Mouse (Mus musculus) ES-CJ7 (cell line): ENCODE measurements around the gene Pole3.

ENCODE experiments used
- DNase-seq: peaks from one replicate; pipeline ENCODE4 v3.0.0; 2011; ENCODE audit warnings: low read depth, low spot score

Gene Pole3

DNA sequence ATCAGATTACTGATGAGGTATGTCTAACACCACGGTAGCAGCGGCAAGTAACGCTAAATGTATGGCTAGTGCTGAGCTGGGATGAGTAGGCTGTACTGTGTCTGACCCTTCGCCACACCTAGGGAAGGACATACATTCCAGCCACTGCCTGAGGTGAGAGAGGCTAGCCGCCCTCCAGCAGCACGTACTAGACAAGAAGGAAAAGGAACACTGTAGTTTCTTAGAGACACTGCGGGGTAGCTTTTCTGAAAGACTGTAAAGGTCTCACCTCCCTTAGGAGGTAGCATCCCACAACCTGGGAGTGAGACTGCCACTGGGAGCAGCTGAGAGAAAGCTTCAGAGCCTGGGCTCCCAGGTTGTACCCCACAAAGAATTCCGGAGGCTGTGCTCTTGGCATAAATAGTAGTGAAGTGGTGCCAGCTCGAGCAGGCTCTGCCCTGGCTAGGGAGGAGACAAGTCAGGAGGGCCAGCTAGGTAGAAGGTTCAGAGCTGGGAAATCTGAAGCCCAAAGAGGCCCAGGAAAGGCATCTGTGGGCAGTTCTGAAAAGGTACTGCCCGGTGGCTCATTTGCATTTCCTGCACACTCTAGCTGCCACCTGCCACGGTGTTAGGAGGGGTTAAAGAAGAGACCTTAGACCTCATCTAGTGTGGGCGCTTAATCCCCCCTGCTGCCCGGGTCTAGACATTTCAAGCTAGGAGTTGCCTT lies 6.3 kb downstream of the Pole3 start:
- DNase-seq, result no peak

DNA sequence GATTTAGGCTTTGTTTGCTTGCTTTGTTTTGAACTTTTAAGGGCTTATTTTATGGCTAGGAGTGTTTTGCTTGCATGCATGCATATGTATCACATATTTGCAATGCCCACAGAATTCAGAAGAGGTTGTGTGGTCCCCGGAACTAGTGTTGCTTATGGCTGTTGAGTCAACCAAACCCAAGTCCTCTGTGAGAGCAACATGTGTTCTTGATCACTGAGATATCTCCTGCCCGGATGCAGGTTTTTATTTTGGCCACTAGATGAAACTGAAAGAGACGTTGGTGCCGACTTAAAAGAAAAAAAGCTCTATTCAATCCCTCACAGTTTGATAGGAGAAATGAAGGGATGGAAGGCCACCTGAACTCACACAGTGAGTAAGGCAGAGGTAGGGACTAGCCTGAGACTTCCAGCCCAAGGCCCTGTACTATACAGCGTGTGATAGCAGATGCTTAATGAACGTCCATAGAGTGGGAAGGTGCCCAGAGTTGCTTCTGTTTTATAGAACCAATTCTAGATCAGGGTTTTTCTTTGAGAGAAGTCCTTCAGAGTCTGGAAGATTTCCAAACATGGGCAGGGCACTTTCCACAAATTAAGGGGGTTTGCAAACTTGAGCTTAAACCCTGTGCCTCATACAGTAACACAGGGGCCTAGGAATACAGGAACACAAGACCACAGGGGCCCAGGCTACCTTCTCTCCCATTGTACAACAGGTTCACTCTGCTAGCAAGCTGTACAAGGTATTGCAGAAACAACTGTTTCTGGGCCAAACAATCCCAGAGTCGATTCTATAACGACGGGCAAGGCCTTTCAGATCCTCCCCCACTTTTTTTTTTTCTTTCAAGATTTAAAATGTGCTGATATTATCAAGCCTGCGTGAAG lies 7.1 kb downstream of the Pole3 start:
- no peak for DNase-seq

- DNase-seq, result no peak
Measured at GRCm38 (mm10) chr4:62517046-62517445, 7.8 kb downstream of the Pole3 start.

DNA sequence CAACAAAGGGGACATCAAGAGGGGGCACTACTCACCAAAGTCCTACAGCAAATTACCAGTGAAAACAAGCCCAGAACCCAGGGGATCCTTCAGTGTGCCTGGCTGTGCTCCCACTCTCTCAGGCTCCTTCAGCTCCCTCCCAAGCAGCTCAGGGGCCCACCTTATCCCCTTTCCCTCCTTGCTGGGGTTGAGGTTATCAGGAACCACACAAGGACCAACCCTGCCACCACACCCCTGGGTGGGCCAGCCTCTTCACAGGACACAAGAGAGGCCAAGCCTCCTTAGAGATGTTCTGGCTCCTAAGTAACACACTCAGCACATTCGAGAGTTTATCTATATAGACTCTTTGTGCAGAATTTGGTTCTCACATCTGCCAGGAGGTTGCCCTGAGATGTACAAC lies 8.3 kb downstream of the Pole3 start:
- no peak for DNase-seq

DNA sequence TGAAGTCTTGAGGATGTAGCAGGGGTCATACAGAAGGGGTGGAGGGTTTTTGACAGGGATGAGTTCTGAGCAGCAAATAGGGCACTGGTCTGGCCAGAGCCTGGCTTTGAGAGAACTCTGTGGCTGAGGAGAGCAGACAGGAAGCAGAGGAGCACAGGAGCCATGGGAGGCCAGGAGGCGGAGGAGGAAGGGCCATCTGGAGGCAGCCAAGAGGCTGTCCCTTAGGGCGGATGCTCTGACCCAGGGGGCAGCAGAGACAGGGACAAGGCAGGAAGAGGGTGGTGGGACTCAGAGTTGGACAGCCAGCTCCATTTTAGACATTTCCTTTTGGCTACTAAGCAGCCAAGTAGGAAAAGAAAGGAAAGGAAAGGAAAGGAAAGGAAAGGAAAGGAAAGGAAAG lies 8.8 kb downstream of the Pole3 start:
- DNase-seq, result no peak

- DNase-seq, result no peak
Measured at GRCm38 (mm10) chr4:62515490-62515889, 9.4 kb downstream of the Pole3 start.

DNA sequence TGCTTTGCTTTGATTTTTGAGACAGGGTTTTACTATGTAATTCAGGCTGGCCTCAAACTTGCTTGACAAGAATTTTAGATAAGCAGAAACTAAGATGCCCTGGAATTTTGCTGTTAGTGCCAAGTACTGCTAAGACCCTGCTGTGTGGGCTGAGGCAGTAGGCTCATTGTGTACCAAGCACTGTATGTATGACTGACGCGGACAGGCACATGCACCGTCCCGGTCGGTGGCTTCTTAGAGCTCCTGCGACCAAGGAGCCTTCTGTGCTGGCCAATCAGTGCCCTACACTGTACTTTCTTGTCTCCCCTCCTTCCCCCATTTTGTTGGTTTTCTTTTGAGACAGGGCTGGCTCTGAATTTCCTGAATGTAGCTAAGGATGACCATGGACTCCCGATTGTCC lies 9.9 kb downstream of the Pole3 start:
- DNase-seq, result no peak

DNA sequence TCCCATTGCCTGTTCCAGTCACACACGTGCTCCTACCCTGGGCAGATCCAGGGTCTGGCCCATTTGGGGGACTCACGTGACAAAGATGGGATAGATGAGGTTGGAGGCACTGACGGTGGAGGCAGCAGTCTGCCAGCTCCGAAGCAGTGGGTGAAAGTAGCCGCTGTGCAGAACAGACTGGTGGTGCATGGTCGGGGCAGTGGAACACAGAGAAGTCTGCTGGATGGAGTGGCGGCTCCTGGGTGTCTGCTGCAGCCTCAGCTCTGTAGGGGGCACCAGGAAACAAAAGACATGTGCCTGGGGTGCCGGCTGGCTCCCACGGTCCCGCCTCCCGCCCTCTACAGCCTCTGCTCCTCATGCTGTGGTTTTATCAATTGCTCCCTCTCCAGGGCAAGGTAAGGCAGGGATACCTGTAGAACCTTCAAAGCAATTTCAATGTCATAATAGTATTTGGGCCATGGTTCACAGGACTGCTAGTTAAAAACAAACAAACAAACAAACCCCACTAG lies 10.8 kb downstream of the Pole3 start:
- DNase-seq, result peak; percentile 55

- no peak for DNase-seq
Measured at GRCm38 (mm10) chr4:62509946-62510345, 14.9 kb downstream of the Pole3 start.

GRCm38 (mm10) chr4:62508839-62509238 lies 16.0 kb downstream of the Pole3 start:
- no peak for DNase-seq

- DNase-seq, result peak; percentile 47
Measured at GRCm38 (mm10) chr4:62506798-62507197, 18.1 kb downstream of the Pole3 start.

DNA sequence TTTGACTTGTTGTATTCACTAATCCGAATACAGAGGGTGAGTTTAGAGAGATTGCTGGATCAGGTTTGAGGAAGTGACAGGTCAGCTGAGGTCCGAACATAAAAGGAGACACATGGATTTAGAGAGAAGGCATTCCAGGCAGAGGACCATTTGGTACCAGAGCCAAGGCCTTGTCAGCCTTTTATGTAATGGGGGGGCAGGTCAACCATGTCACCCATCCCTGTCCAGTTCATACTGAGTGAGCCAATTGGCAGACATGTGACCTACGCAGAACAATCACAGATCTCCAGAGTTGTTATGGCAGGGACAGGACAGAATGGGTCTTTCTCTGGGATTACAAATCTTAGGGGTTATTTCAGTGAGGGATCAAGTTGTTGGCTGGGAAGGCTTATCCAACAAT lies 18.9 kb downstream of the Pole3 start:
- DNase-seq, result no peak

DNA sequence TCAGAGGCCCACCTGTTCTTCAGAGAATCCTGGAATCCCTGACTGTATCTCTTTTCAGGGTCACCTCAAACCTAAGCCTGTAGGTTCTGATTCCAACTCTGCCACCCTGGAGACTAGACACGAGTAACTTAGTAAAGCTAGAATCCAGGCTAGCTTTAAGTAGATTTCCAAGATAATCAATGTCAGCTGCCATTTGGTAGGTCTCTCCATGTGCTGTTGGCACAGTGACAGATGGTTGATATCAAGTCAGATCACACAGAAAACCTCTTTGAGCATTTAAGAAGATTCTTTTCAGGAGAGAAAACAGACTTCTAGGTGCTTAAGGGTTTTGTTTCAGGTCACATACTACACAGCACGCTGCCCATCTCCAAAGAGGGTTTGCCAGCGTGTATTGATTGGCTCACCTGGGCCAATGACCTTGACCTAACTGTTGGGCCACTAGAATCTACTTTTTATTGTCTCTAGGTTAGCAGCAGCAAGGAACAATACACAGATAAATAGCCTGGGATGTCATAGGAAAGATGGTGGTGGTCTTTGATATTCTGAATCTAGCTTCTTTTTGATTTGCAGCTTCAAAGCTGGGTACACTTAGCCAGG lies 21.4 kb downstream of the Pole3 start, which contains the start of gene Hdhd3:
Gene Hdhd3 (minus strand): TSS at position 94 of the 597 bp plus-strand sequence.
- no peak for DNase-seq

GRCm38 (mm10) chr4:62502969-62503368 lies 21.9 kb downstream of the Pole3 start:
- no peak for DNase-seq

- DNase-seq, result peak; percentile 96
Measured at GRCm38 (mm10) chr4:62501964-62502732, 22.7 kb downstream of the Pole3 start.

- DNase-seq, result no peak
Measured at GRCm38 (mm10) chr4:62501534-62501933, 23.3 kb downstream of the Pole3 start.

- DNase-seq, result no peak
Measured at GRCm38 (mm10) chr4:62500799-62501198, 24.1 kb downstream of the Pole3 start.

DNA sequence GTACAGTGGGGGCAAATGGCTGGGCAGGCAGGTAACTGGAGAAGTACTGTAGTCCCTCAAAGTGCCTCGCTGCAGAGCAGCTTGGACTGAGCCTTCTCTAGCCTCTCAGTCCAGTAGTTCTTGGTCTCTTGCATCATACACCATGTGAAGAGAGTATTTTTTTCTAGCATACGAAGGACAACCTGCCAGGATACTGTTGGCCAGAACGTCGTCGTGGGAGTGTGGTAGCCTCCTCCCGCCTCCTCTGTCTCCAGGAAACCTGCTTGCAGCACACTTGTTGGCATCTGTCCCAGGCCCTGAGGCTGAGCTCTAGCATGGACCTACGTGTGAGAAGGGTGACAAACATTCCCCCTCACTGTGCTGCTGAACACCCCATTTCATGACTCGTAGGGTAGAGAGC lies 28.1 kb downstream of the Pole3 start:
- DNase-seq, result no peak

GRCm38 (mm10) chr4:62495946-62496345 lies 28.9 kb downstream of the Pole3 start:
- DNase-seq, result no peak

DNA sequence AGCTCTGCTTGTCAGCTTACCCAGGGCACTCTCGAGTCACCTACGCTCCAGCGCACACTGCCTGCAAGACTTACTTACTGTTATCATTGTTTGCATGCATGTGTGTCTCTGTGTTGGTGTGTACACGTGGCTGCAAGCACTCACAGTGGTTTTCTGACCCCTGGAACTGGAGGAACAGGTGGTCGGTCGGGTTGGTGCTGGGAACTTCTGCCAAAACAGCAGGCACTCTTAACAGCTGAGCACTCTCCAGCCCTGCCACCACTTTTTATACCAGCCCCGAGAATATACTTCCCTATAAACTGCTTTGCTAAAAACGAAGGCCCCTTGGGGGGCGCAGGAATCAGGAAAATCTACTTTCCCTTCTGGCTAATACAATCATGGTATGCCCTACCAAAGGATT lies 30.6 kb downstream of the Pole3 start:
- no peak for DNase-seq

- DNase-seq, result no peak
Measured at GRCm38 (mm10) chr4:62492682-62493081, 32.2 kb downstream of the Pole3 start.

GRCm38 (mm10) chr4:62487914-62488313 lies 37.0 kb downstream of the Pole3 start:
- no peak for DNase-seq
